Mouse (Mus musculus) hindlimb bud, embryonic 11.5 days (tissue): Measurements from ENCODE around the gene Dpy19l1.

Source experiments
- DNase-seq: peaks from one replicate; pipeline ENCODE4 v3.0.0-alpha.2; 2012; ENCODE audit warnings: low read depth, low spot score; ENCODE audit errors: extremely low spot score

The Dpy19l1 gene

DNA sequence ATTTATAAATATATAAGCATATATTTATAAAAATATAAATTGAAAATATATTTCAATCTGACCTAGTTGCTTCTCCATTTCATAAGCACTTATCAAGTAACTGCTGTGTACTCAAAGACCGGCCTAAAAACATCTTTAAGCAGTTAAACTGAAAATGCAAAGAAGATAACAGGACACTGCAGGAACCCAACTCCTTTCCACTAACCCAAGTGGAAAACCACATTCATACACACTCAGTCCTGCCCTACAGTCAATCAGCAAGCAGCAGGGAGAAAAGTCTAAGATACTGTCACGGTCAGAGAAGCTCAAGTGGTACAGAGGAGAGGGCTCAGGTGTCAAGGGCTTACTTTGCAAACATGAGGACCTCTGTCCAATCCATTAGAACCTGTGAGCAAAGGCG is 30.4 kb downstream of the Dpy19l1 start:
- no peak for DNase-seq

DNA sequence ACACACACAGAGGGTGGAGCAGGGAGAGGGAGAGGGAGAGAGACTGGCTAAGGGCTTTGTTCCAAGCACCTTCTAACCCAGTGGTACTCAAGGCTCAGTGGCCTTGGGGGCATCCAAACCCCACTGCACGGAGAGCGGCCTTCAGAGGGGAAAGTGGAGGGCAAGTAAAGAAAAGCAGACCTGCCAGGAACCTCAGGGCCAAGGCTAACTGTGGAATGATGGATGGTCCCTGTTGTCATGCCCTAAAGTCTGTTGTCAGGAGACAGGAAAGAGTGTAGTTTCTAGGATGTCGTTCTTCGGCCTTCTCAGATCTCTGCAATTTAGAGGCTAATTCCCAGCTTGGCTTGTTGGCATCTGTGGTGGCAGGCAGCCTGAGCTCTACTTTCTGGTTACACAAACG is 32.8 kb downstream of the Dpy19l1 start:
- no peak for DNase-seq

GRCm38 (mm10) chr9:24467186-24467585 is 35.8 kb downstream of the Dpy19l1 start:
- no peak for DNase-seq

DNA sequence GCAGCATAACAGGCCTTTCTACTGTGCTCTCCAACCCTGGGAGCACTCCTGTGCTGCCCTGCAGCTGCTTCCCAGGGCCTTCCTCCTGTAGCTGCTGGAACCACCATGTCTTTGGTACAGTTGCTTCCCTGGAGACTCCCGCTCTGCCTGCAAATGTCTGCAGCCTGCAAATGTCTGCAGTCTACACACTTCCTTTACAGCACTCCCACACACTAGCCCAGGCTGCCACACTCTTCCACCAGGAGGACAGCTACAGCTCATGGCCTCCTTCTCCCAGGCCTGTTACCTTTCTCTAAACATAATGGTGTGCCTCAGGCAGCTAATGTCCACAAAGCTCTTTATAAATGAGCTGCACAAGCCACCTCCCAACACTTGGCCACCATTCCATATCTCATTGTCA is 36.3 kb downstream of the Dpy19l1 start:
- DNase-seq: no peak

DNA sequence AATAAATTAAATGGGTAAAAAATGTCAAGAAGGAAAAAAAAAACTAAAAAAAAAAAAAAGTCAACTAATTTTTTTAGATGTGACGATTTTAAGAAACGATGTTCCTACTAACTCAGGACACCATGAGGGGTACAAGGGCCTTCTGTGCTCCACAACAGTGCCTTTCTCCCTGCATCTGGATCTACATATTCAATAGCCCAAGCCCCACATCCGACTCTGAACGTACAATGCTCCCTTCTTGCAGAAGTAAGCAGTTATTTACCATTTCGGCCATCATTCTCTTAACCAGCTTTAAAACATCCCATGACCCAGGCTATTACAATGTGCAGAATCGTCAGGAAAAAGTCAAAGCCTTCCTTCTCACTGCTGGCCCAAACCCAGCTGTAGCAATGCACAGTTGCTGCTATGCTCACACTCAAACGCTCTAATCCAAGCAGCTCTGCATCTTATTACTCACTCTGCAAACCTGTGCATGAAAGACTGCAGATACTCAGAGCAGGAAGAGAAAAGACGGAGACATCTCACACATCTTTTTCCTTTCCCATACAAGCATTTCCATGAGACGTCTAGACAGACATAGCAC is 41.5 kb downstream of the Dpy19l1 start:
- no peak for DNase-seq

DNA sequence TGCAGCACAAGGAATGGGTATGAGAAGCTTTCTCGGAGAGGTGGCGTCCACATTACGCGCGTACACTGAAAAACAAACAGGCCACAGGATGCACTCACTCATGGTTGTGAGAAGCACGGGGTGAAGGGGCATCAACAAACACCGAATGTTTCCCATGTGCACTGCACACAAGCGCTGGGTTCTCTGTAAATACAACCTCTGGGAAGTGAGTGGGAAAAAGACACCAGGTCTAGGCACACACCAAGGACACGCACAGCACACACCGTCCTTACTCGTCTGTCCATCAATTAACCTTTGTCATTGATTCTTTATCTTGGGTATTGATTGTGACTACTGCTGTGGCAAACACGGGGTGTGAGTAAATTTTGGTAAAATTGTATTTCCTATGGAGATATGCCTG is 49.1 kb downstream of the Dpy19l1 start:
- DNase-seq: no peak

DNA sequence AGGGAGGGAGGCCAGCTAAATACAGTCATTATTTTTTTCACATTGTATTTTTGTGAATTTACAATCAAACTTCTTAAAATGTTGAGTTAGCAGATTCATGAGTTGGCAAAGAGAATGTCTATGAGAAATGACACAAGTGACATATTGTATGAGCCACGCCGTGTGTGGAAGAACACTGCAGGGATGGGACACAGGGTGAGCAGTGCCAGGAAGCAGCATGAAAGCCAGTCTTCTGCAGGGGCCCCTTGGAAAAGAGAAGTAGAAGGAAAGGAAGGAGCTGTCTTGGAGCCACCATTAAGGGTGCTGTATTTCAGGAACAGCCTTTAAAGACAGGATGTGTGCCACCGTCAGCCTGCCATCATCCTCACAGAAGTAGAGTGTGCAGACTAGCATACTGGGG is 52.0 kb downstream of the Dpy19l1 start:
- no peak for DNase-seq

- no peak for DNase-seq
Measured at GRCm38 (mm10) chr9:24450524-24450923, 52.4 kb downstream of the Dpy19l1 start.

DNA sequence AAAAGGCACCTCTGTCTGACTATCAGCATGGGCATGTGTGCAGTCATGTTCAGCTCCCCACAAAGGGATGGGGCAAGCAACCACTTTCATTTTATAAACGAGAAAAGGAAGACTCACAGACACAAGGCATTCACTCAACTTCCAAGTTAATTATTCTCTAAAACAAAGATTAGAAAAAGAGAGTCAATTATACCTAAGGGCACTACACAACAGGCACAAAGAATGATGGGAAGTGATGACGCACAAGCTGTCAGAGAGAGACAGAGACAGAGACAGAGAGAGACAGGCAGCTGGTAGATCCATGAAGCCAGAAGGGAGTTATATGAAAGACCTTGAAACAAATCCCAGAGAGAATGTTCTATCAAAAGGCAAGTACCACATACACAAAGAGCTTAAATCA is 68.0 kb downstream of the Dpy19l1 start:
- DNase-seq: no peak

DNA sequence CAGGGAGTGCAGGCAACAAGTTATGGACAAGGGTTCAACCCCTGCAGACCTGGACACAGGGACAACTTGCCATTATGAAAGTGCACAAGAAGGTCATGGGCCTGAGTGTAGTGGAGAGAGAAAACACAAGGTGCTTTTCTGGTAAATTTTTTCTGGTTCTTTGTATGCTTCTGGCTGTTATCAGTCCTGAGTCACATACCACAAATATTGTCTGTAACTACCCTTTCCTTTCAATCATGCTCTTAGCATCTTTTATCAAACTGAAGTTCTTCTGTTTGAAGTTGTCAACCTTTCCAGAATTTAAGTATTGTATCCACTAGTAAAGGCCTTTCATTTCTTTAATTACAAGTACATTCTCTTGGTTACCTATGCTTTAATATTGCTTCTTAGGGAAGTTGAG is 73.2 kb downstream of the Dpy19l1 start:
- DNase-seq: no peak

DNA sequence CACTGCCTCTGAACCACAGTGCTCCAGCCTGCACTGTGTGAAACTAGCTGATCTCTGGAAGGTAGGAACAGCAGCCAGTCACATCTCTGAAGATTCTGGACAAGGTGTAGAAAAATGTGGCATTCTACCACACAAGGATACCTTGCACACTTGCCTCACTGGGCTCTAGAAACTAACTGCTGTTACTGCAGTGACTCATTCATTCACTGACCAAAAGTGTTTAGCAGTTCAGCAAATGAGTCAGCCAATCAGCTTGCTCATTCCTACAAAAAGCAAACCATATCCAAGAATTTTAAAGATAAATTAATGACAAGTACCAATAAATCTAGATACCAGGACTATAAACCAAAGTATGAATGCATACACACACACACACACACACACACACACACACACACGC is 77.3 kb downstream of the Dpy19l1 start:
- DNase-seq: no peak

GRCm38 (mm10) chr9:24423241-24423640 is 79.7 kb downstream of the Dpy19l1 start:
- no peak for DNase-seq

DNA sequence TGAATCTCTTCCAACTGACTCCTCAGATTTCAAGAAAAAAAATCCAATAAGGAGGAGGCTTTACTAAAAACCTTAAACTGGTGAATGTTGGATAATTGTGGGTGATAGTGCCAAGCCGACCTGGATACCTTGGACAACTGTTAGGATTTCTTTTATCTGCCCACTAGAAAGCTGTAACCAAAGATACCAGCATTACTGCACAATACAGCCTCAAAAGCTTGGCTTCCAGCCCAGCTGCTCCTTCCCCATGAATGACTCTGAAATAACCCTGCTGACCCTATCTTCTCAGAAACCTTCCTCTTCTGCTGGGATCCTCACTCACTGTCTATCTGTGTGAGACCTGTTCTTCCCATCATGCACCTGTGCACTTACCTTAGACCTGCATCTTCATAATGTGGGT is 81.1 kb downstream of the Dpy19l1 start:
- no peak for DNase-seq

- no peak for DNase-seq
Measured at GRCm38 (mm10) chr9:24421221-24421620, 81.7 kb downstream of the Dpy19l1 start.

- DNase-seq: no peak
Measured at GRCm38 (mm10) chr9:24420144-24420543, 82.8 kb downstream of the Dpy19l1 start.

- DNase-seq: no peak
Measured at GRCm38 (mm10) chr9:24418281-24418680, 84.7 kb downstream of the Dpy19l1 start.

GRCm38 (mm10) chr9:24411483-24411882 is 91.5 kb downstream of the Dpy19l1 start:
- DNase-seq: no peak

DNA sequence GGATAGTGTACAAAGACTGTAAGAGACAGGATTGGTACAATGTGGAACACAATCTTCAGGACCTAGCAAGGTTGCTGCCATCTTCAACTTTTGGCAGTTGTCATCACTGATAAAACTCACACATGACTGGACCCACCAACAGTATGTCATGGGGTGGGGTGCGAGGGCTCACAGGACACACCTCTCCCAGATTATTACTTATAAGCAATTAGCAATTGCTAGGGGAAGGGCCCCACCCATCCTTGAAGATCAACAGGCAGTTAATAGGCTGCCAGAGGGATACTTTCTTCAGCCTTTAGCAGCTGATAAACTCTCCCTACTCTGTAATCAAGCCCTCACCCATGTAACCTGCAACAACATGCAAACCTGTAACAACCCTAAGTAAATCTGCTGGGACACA is 92.5 kb downstream of the Dpy19l1 start:
- DNase-seq: no peak

DNA sequence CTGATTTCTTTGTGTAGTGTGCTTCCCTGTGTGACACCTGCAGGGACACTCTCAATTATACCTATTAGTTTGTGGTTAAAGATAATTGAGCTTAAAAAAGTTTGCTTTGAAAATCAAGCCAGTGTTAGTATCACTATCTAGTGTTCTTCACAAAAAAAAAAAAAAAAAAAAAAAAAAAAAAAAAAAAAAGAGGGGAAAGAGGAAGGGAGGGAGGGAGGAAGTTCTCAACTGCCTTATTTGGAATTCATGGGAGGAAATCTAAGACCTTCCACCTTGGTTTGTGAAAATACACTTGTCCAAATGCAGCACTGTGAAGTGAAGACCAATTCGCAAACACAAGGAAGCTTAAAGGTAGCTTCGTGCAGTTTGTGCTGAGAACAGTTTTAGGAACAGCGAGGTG is 94.9 kb downstream of the Dpy19l1 start:
- no peak for DNase-seq

GRCm38 (mm10) chr9:24394146-24394545 is 108.8 kb downstream of the Dpy19l1 start:
- no peak for DNase-seq

DNA sequence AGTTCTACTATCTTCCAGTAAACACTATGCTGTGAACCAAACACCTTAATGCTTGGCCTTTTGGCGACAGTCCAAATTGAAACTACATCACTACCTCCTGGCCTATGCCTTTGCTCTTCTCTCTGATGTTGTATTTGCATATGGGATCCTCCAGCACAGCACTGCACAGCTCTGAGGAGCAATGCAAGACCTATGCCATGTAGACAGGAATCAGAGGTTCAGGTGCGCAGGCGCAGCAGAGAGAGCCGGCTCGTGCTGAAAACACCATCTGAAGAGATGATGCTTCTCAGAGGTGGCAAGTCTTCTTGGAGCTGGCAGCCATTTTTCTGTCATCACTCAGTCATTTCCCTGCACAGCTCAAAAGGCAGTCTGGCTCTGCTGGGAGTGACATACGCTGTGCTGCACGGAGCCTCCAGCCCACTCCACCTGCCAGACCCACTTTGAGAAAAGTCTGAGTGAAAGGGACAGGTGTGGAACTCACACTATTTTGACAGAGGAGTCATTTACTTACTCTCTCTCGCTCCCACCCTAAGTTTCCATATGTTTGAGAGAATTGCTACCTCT is 112.1 kb downstream of the Dpy19l1 start:
- no peak for DNase-seq

GRCm38 (mm10) chr9:24387230-24387629 is 115.7 kb downstream of the Dpy19l1 start:
- DNase-seq: no peak

- DNase-seq: no peak
Measured at GRCm38 (mm10) chr9:24379321-24379720, 123.6 kb downstream of the Dpy19l1 start.
